Mouse (Mus musculus): ENCODE results near the gene Mgat3. TPM values are rescaled to one million over a fixed set of nuclear protein-coding genes. Genes with fewer than 3 reads are reported as not detected.

The Mgat3 gene
- total and polyA plus RNA-seq, 3 experiments: 2.3 to 4.9 (median 3.5) TPM

DNA sequence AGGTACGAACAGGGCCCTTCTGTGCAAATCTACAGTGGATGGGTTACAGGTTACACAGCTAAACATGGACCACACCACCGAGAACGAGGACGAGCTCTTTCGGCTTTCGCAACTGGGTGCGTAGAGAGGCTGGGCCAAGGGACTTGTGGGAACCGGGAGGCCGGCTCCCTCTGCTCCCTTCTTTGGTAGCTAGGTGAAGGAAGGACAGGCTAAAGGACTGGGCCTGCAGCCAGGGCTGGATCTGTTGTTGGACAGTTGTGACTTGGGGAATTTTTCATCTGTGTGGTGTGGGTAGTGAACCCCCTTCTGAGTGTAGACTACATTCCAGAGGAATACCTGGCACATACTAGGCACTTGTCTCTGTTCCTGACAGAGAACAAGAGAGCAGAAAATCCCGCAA lies 20.9 kb upstream of the Mgat3 start:
- Histone ChIP-seq H3K4me1 (ENCODE audit: control insufficient read depth, insufficient read depth, low read length) (peaks cover 3% of the 10 kb centered on the region; the same call in 1 of the 2 replicates), H3K27ac (peak overlapping the region; percentile 54), H3K4me3 (no peak overlapping the region), H3K79me2 (replicated peaks; ENCODE audit: control insufficient read depth, insufficient read depth, low read length) (no peaks in the 10 kb centered on the region), H3K27me3 (ENCODE audit: control insufficient read depth, insufficient read depth, low read length) (no peaks in the 10 kb centered on the region), H3K36me3 (ENCODE audit: control insufficient read depth, insufficient read depth, low read length) (no peaks in the 10 kb centered on the region), H3K9ac (ENCODE audit: low read depth, low read length) (no peak overlapping the region)
- TF ChIP-seq CTCF (IDR thresholded peaks at IDR 0.05) (no peak), EP300 (IDR thresholded peaks at IDR 0.05; ENCODE audit: insufficient read depth, low read depth, low read length) (0 out of 2 replicates have a peak, but pooled peaks have one; percentile 9), POLR2A (IDR thresholded peaks at IDR 0.05; ENCODE audit: insufficient read depth, low read depth, low read length) (0 out of 2 replicates have a peak, but pooled peaks have one; percentile 44)
- 67% methylated on average over 10 of the region's 10 CpGs for WGBS
- DNase-seq: peak; percentile 53 to 70
- intact Hi-C loops (cut with DNase I): no loop called here

DNA sequence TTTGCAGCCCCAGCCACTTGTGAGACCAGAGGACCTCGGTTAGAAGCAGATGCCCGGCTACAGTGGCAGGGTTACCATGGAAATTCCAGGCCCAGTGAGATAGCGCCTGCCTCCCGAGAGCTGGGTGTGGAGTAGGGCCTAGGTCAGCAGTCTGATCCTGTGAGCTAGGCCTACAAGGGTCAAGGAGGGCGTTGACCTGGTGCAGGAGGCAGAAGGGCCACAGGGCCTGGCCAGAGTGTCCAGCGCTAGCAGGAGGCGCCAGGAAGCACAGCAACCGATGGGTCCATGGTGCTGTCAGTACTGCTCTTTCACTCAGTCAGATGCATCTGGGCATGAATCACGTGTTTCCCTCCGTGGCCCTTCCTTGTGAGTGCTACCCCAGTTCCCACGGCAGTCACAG lies 19.8 kb upstream of the Mgat3 start:
- Histone ChIP-seq H3K4me3 (no peak overlapping the region), H3K36me3 (ENCODE audit: control insufficient read depth, insufficient read depth, low read length) (no peaks in the 10 kb centered on the region), H3K27ac (no peak overlapping the region), H3K9ac (ENCODE audit: low read depth, low read length) (no peak overlapping the region), H3K79me2 (replicated peaks; ENCODE audit: control insufficient read depth, insufficient read depth, low read length) (no peaks in the 10 kb centered on the region), H3K27me3 (ENCODE audit: control insufficient read depth, insufficient read depth, low read length) (no peaks in the 10 kb centered on the region), H3K4me1 (ENCODE audit: control insufficient read depth, insufficient read depth, low read length) (no peaks in the 10 kb centered on the region)
- no peak for DNase-seq
- TF ChIP-seq CTCF (IDR thresholded peaks at IDR 0.05) (no peak), EP300 (IDR thresholded peaks at IDR 0.05; ENCODE audit: insufficient read depth, low read depth, low read length) (no peak), POLR2A (IDR thresholded peaks at IDR 0.05; ENCODE audit: insufficient read depth, low read depth, low read length) (no peak)
- intact Hi-C loops (cut with DNase I): no loop called here
- 83% methylated on average over 11 of the region's 11 CpGs for WGBS

DNA sequence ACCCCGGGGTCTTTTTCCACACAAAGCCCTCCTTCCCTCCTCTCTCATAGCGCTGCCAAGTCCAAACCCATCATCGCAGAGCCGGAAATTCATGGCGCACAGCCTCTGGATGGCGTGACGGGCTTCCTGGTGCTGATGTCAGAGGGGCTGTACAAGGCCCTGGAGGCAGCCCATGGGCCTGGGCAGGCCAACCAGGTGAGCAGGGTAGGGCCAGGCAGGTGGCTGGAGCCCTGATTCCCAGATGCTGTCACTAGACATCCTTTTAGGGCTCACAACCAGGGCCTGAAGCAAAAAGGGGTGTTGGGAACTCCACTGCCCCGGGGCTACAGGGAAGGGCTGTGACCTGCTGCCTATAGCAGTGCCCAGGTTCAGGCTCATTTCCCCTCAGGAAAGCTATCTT lies 17.8 kb upstream of the Mgat3 start:
- Histone ChIP-seq H3K36me3 (ENCODE audit: control insufficient read depth, insufficient read depth, low read length) (no peaks in the 10 kb centered on the region), H3K27me3 (ENCODE audit: control insufficient read depth, insufficient read depth, low read length) (no peaks in the 10 kb centered on the region), H3K4me3 (no peak overlapping the region), H3K79me2 (replicated peaks; ENCODE audit: control insufficient read depth, insufficient read depth, low read length) (no peaks in the 10 kb centered on the region), H3K4me1 (ENCODE audit: control insufficient read depth, insufficient read depth, low read length) (0 out of 2 replicates have a peak, but pooled peaks cover 2% of the 10 kb centered on the region), H3K27ac (no peak overlapping the region), H3K9ac (ENCODE audit: low read depth, low read length) (no peak overlapping the region)
- TF ChIP-seq CTCF (IDR thresholded peaks at IDR 0.05) (no peak), EP300 (IDR thresholded peaks at IDR 0.05; ENCODE audit: insufficient read depth, low read depth, low read length) (no peak), POLR2A (IDR thresholded peaks at IDR 0.05; ENCODE audit: insufficient read depth, low read depth, low read length) (no peak)
- intact Hi-C loops (cut with DNase I): no loop called here
- DNase-seq: no peak
- WGBS: 92% methylated on average over 8 of the region's 8 CpGs

DNA sequence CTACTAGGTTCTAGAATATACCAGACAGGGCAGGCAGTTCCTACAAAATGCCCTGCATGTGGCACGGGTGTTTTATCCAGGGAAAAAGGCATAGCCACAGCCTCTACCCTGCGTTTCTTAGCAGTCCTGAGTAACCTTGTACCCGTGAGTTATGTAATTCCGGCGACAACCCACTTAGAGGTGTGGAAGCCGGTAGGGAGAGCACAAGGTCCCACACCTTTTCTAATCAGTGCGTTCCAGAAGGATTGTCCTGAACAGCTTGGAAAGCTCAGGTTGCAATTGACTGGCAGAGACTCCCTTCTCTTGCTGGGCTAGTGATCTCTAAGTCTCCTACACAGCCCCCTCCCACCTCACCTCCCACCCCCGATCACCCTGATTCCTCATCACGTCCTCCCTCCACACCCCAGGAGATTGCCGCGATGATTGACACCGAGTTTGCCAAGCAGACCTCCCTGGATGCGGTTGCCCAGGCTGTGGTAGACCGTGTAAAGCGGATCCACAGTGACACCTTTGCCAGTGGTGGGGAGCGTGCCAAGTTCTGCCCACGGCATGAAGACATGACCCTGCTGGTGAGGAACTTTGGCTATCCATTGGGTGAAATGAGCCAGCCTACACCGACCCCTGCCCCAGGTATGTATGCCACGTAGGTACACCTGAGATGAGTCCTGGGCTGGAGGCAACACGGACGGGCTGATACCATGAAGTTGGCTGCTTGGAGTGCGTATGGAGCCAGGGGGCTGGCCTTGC lies 16.2 kb upstream of the Mgat3 start:
- no peak overlapping the region for H3K27ac ChIP-seq
- H3K27me3 ChIP-seq (ENCODE audit: control insufficient read depth, insufficient read depth, low read length): no peaks in the 10 kb centered on the region
- no peak overlapping the region for H3K9ac ChIP-seq (ENCODE audit: low read depth, low read length)
- no peak overlapping the region for H3K4me3 ChIP-seq
- no peaks in the 10 kb centered on the region for H3K79me2 ChIP-seq (replicated peaks; ENCODE audit: control insufficient read depth, insufficient read depth, low read length)
- DNase-seq: no peak
- no peaks in the 10 kb centered on the region; the same call in 1 of the 2 replicates for H3K36me3 ChIP-seq (ENCODE audit: control insufficient read depth, insufficient read depth, low read length)
- H3K4me1 ChIP-seq (ENCODE audit: control insufficient read depth, insufficient read depth, low read length): 0 out of 2 replicates have a peak, but pooled peaks cover 2% of the 10 kb centered on the region
- TF ChIP-seq CTCF (IDR thresholded peaks at IDR 0.05) (no peak), EP300 (IDR thresholded peaks at IDR 0.05; ENCODE audit: insufficient read depth, low read depth, low read length) (no peak), POLR2A (IDR thresholded peaks at IDR 0.05; ENCODE audit: insufficient read depth, low read depth, low read length) (no peak)
- intact Hi-C loops (cut with DNase I): no loop called here
- 87% methylated on average over 22 of the region's 22 CpGs for WGBS

DNA sequence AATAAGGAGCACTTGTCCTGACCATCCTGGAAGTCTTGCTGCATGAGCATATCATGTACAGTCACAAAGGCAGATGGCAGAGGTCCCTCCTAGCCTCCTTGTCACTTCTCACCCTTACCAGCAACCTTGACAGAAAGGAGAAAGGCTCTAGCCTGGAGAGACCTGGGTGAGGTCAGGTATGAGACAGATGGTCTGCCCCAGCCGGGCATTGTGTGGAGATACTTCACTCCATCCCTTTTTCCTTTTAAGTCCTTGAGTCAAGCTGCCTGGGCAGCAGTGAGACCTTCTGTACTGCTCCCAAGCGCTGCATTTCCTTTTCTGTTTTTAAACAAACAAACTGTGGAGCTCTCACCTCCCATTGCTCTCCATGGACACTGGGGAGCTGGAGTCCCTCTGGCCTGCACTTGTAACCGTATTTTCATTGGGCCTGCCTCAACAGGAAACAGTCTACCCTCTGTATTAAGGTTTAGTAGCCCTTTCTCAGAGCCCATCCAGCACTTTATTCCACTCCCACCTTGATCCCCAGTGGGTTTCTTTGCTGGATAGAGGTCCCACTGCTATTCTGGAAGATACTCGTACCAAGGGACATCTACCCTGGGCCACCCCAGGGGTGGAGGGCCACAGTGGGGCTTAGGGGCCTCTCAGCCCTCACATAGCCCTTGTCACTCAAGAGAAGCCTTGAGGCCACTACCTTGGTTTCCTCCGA lies 15.4 kb upstream of the Mgat3 start:
- 77% methylated on average over 5 of the region's 5 CpGs for WGBS
- intact Hi-C loops (cut with DNase I): no loop called here
- no peak for TF ChIP-seq POLR2A (IDR thresholded peaks at IDR 0.05; ENCODE audit: insufficient read depth, low read depth, low read length)
- TF ChIP-seq EP300 (IDR thresholded peaks at IDR 0.05; ENCODE audit: insufficient read depth, low read depth, low read length): no peak
- TF ChIP-seq CTCF (IDR thresholded peaks at IDR 0.05): no peak
- 0 out of 2 replicates have a peak, but pooled peaks cover 2% of the 10 kb centered on the region for H3K4me1 ChIP-seq (ENCODE audit: control insufficient read depth, insufficient read depth, low read length)
- no peak overlapping the region for H3K4me3 ChIP-seq
- DNase-seq: no peak
- no peaks in the 10 kb centered on the region for H3K27me3 ChIP-seq (ENCODE audit: control insufficient read depth, insufficient read depth, low read length)
- no peaks in the 10 kb centered on the region for H3K79me2 ChIP-seq (replicated peaks; ENCODE audit: control insufficient read depth, insufficient read depth, low read length)
- no peaks in the 10 kb centered on the region; the same call in 1 of the 2 replicates for H3K36me3 ChIP-seq (ENCODE audit: control insufficient read depth, insufficient read depth, low read length)
- no peak overlapping the region for H3K27ac ChIP-seq
- H3K9ac ChIP-seq (ENCODE audit: low read depth, low read length): no peak overlapping the region

DNA sequence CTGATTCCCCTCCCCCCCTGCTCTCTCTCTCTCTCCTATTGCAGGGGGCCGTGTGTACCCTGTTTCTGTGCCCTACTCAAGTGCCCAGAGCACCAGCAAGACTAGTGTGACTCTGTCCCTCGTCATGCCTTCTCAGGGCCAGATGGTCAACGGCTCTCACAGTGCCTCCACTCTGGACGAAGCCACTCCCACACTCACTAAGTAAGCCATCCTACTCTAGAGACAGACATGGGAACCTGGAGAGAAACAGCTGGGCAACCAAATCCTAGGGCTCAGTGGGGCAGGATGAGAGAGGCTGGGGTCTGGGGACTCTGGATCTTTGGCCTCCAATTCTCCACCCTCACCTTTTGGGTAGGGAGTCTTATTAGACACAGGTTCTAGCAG lies 14.8 kb upstream of the Mgat3 start:
- no peaks in the 10 kb centered on the region for H3K79me2 ChIP-seq (replicated peaks; ENCODE audit: control insufficient read depth, insufficient read depth, low read length)
- H3K27ac ChIP-seq: no peak overlapping the region
- WGBS: 69% methylated on average over 4 of the region's 4 CpGs
- TF ChIP-seq CTCF (IDR thresholded peaks at IDR 0.05) (no peak), EP300 (IDR thresholded peaks at IDR 0.05; ENCODE audit: insufficient read depth, low read depth, low read length) (no peak), POLR2A (IDR thresholded peaks at IDR 0.05; ENCODE audit: insufficient read depth, low read depth, low read length) (no peak)
- DNase-seq: no peak
- intact Hi-C loops (cut with DNase I): no loop called here
- no peaks in the 10 kb centered on the region; the same call in 1 of the 2 replicates for H3K36me3 ChIP-seq (ENCODE audit: control insufficient read depth, insufficient read depth, low read length)
- no peak overlapping the region for H3K9ac ChIP-seq (ENCODE audit: low read depth, low read length)
- H3K27me3 ChIP-seq (ENCODE audit: control insufficient read depth, insufficient read depth, low read length): no peaks in the 10 kb centered on the region
- H3K4me3 ChIP-seq: no peak overlapping the region
- 0 out of 2 replicates have a peak, but pooled peaks cover 2% of the 10 kb centered on the region for H3K4me1 ChIP-seq (ENCODE audit: control insufficient read depth, insufficient read depth, low read length)
